Mouse (Mus musculus): ENCODE results near the gene Rnf39.

Rnf39 gene

GRCm38 (mm10) chr17:36942791-36943471, at the start of gene Rnf39:
Gene Rnf39 (plus strand): TSS chr17:36942918.
- no peak for DNase-seq (ENCODE audit: low read depth, low spot score)

- no peak for DNase-seq (ENCODE audit: low read depth, low spot score)
Measured at GRCm38 (mm10) chr17:36893387-36893786, 49.3 kb upstream of the Rnf39 start.

- DNase-seq (ENCODE audit: low read depth, low spot score): no peak
Measured at GRCm38 (mm10) chr17:36896583-36896982, 46.1 kb upstream of the Rnf39 start.

- DNase-seq (ENCODE audit: low read depth, low spot score): no peak
Measured at GRCm38 (mm10) chr17:36897065-36897464, 45.7 kb upstream of the Rnf39 start.

GRCm38 (mm10) chr17:36897552-36898205, 45.0 kb upstream of the Rnf39 start, which contains the start of gene Trim31:
Gene Trim31 (plus strand): TSS chr17:36898118.
- no peak for DNase-seq (ENCODE audit: low read depth, low spot score)

DNA sequence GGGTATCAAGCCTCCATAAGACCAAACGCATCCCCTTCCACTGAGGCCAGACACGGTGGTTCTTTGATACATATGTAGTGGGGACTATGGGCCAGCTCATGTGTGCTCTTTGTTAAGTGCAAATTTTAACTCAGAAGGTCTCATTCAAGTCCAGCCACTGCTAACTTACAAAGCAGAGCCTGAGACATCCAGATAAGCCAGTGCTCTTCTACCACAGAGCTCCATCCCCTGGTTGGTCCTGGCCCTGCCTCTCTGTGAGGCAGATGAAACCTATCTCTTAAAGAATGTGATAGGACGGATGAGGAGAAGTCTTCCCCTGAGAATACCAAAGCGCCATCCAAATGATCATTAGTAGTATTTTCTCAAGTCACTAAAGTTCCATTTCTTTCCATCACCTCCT, 43.3 kb upstream of the Rnf39 start:
- DNase-seq (ENCODE audit: low read depth, low spot score): no peak

- no peak for DNase-seq (ENCODE audit: low read depth, low spot score)
Measured at GRCm38 (mm10) chr17:36900001-36900400, 42.7 kb upstream of the Rnf39 start.

DNA sequence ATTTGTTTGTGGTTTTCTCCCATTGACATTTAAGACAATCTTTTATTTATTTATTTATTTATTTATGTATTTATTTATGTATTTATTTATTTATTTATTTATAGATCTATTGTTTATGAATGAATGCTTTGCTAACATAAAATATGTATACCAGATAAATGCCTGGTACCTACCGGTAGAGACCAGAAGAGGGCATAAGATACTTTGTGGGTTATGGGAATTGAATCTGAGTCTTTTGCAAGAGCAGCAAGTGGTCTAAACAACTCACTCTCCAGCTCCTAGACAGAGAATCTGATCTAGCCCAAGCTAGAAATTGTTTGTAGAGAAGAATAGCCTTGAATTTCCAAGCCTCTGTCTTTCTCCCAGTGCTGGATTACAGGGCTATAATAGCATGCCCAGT, 42.0 kb upstream of the Rnf39 start:
- DNase-seq (ENCODE audit: low read depth, low spot score): no peak

GRCm38 (mm10) chr17:36903651-36904050, 39.1 kb upstream of the Rnf39 start:
- DNase-seq (ENCODE audit: low read depth, low spot score): no peak

GRCm38 (mm10) chr17:36908235-36908634, 34.5 kb upstream of the Rnf39 start:
- no peak for DNase-seq (ENCODE audit: low read depth, low spot score)

DNA sequence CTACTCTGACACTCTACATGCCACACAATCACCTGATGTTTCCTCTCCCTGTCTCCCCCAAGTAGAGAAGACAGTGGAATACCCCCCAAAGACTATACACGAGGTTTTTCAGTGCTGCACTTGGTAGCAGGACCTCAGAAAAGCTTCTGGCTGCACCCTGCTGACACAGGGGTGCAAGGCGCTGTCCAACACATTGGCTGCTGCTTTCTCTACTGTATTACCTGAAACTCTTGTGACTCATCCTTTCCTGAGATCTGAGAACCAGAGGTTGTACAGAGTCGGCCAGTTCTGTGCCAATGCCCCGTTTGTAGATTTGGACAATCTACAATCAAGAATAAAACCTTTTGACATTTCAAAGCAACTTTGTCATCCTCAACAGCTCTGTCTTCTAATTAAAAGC, 32.9 kb upstream of the Rnf39 start:
- no peak for DNase-seq (ENCODE audit: low read depth, low spot score)

DNA sequence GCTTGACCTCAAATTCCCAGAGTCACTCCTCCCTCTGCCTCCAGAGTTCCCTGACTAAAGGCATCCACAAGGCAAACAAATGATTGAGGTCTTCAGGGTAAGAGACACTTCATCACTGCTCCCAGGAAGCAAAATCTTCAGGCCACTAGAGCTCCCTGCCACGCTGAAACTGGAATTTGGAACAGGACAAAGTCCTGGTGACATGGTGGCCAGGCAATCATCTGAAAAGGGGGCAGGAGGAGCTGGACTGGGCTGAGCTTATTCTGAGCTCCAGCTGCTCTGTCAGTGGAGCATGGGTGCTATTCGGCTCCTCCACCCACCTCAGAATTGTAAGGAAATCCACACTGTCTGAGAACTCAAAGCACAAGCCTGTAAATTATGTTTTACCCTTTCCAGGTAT, 30.7 kb upstream of the Rnf39 start:
- no peak for DNase-seq (ENCODE audit: low read depth, low spot score)

GRCm38 (mm10) chr17:36914108-36914507, 28.6 kb upstream of the Rnf39 start:
- DNase-seq (ENCODE audit: low read depth, low spot score): peak; percentile 32

DNA sequence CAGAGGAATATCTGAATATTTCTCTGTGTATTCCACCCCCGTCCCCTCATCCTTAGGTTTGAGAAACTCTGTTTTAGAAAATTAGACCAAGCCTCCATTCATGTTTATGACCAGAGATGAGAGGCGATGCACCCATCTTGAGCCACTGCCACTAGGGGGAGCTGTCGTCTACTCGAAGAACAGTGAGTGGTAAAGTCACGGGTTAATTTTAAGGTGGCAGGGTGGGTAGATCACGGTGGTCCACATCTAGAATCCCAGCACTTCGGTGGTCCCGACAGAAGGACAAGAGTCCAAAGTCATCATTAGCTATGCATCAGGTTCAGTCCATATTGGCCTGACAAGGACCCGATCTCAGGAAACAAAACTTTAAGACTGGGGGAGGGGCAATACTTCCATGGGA, 27.6 kb upstream of the Rnf39 start:
- DNase-seq (ENCODE audit: low read depth, low spot score): no peak

DNA sequence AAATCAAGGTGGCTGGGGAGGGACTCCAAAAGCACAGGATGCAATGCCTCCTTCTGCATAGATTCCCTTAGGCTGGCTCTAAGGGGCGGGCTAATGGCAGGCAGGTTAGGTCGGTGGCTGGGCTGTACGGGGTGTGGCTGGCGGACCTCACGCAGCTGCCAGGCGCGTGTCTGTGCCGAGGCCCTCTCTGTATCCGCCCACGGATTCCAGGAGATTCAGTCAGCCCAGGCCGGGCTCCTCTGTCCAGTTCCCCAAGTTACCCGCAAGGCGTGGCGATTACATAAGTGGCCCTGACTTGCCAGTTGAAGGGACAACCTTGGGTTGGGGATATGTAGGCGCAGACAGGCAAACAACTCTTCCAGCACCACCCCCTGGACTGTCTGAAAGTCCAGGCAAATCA, 22.5 kb upstream of the Rnf39 start:
- no peak for DNase-seq (ENCODE audit: low read depth, low spot score)

DNA sequence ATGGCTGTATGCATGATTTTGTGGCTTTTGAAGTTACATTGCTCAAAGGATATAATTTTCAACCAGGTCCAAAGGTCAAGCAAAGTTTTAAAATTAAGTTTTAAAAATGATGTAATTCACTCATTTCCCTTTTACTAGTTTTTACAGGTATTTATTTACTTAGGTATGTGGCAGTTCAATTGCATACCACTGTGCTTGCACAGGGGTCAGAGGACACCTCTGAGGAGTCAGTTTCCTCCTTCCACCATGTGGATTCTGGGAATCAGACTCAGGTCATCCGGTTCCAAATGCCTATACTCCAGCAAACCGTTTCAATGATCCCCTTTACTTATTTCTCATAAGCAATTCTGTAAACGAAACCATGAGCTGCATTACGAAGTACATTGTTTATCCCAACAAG, 20.0 kb upstream of the Rnf39 start:
- no peak for DNase-seq (ENCODE audit: low read depth, low spot score)

- no peak for DNase-seq (ENCODE audit: low read depth, low spot score)
Measured at GRCm38 (mm10) chr17:36923491-36923890, 19.2 kb upstream of the Rnf39 start.

GRCm38 (mm10) chr17:36927496-36928120, 15.1 kb upstream of the Rnf39 start:
- no peak for DNase-seq (ENCODE audit: low read depth, low spot score)

- no peak for DNase-seq (ENCODE audit: low read depth, low spot score)
Measured at GRCm38 (mm10) chr17:36929236-36929932, 13.3 kb upstream of the Rnf39 start.

DNA sequence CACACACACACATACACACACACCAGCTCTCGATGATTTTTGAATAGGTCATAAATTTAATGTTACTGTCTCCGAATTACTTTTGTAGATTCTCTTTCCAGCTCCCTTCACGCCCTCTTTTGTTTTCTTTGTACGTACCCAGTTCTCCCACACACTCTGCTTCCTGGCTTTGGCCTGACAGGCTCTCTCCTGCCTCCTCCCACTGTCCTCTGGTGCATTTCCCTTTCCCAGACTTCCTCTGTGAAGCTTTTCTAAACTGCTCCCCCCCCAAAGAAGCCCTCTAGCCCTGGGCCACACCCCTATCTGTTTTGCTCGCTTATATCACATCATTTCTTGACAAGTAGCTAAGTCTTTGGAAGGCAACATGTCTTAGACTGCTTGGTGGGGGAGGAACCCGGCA, 12.5 kb upstream of the Rnf39 start:
- DNase-seq (ENCODE audit: low read depth, low spot score): no peak

DNA sequence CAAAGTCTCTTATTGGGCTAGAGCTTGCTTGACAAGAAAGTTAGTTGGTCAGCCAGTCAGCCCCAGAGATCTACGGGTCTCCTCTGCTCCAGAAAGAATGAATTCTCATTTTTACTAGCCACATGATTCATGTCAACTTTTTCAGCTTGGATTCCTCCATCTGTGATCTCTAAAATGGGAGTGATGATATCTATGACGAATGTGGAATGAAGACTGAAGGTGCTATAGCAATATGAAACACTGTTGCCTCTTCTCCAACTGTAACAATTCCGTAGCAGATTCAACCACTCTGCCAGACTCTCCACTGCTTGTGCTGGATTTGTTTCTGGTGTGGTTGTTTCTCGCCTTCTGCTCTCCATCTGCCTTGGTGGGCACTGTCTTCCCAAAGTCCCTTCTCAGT, 11.6 kb upstream of the Rnf39 start:
- no peak for DNase-seq (ENCODE audit: low read depth, low spot score)

- DNase-seq (ENCODE audit: low read depth, low spot score): no peak
Measured at GRCm38 (mm10) chr17:36931806-36932205, 10.9 kb upstream of the Rnf39 start.
